Mouse (Mus musculus) heart, postnatal 10 days (tissue): Measurements from ENCODE around the gene Gm10974. TPM values are rescaled to one million over a fixed set of nuclear protein-coding genes. Genes with fewer than 3 reads are reported as not detected.

Experiments used
- DNase-seq, 2 experiments: peaks; one replicate each; pipeline ENCODE4 v3.0.0; 2021
- intact Hi-C: fragments of 180-260 bp; cut with DNase I; formaldehyde crosslinking; loops from one replicate; pipeline ENCODE4 v1.15.1; 2025
- total RNA-seq, 2 experiments: library from RNA; stranded (reverse); gene quantifications; 2 replicates each; pipeline ENCODE4 v1.2.3; 2021

Gene Gm10974
- total RNA-seq, 2 experiments from 2014 or later = not detected

GRCm38 (mm10) chr7:66355791-66356522 lies 9.7 kb upstream of the Gm10974 start:
- intact Hi-C loops = no loop called here
- no peak for DNase-seq

- DNase-seq = no peak
- intact Hi-C loops = no loop called here
Observed at GRCm38 (mm10) chr7:66358461-66358860, 7.2 kb upstream of the Gm10974 start.

- intact Hi-C loops = no loop called here
- DNase-seq = no peak
Observed at GRCm38 (mm10) chr7:66359044-66359443, 6.7 kb upstream of the Gm10974 start.

- intact Hi-C loops = no loop called here
- no peak for DNase-seq
Observed at GRCm38 (mm10) chr7:66364491-66364890, 1.2 kb upstream of the Gm10974 start.

GRCm38 (mm10) chr7:66365411-66365810 lies 294 bp upstream of the Gm10974 start:
- intact Hi-C loops = no loop called here
- peak; percentile 26 to 32 for DNase-seq

GRCm38 (mm10) chr7:66369071-66369933 lies 3.6 kb downstream of the Gm10974 start:
- DNase-seq = no peak
- intact Hi-C loops = no loop called here

GRCm38 (mm10) chr7:66369934-66370445 lies 4.3 kb downstream of the Gm10974 start:
- no peak for DNase-seq
- intact Hi-C loops = no loop called here

GRCm38 (mm10) chr7:66370970-66371369 lies 5.3 kb downstream of the Gm10974 start:
- intact Hi-C loops = no loop called here
- no peak for DNase-seq

GRCm38 (mm10) chr7:66373391-66373790 lies 7.7 kb downstream of the Gm10974 start:
- no peak for DNase-seq
- intact Hi-C loops = no loop called here

- intact Hi-C loops = no loop called here
- no peak for DNase-seq
Observed at GRCm38 (mm10) chr7:66375736-66376135, 10.0 kb downstream of the Gm10974 start.

- intact Hi-C loops = no loop called here
- no peak for DNase-seq
Observed at GRCm38 (mm10) chr7:66376560-66376959, 10.9 kb downstream of the Gm10974 start.

GRCm38 (mm10) chr7:66384213-66384612 lies 18.5 kb downstream of the Gm10974 start:
- intact Hi-C loops = no loop called here
- peak; percentile 33 to 38 for DNase-seq

- intact Hi-C loops = loop anchor here (5.0 kb wide), 1 partner anchor 43 kb away; no protein-coding TSS in a partner anchor
Observed at GRCm38 (mm10) chr7:66384891-66385290, 19.2 kb downstream of the Gm10974 start.

GRCm38 (mm10) chr7:66385826-66386225 lies 20.1 kb downstream of the Gm10974 start:
- DNase-seq = no peak
- intact Hi-C loops = loop anchor here (5.0 kb wide), 1 partner anchor 44 kb away; no protein-coding TSS in a partner anchor

More at GRCm38 (mm10) chr7:66384891-66385290, 19.2 kb downstream of the Gm10974 start:
- no peak for DNase-seq

- intact Hi-C loops = loop anchor here (5.0 kb wide), 1 partner anchor 44 kb away; no protein-coding TSS in a partner anchor
- no peak for DNase-seq
Observed at GRCm38 (mm10) chr7:66386411-66386810, 20.7 kb downstream of the Gm10974 start.

GRCm38 (mm10) chr7:66387419-66387812 lies 21.7 kb downstream of the Gm10974 start:
- intact Hi-C loops = loop anchor here (5.0 kb wide), 1 partner anchor 45 kb away; no protein-coding TSS in a partner anchor
- peak; percentile 29 to 53 for DNase-seq

- intact Hi-C loops = loop anchor here (2.0 to 5.0 kb wide), 2 partner anchors 46 to 289 kb away; no protein-coding TSS in a partner anchor
- DNase-seq = peak; percentile 70 to 71
Observed at GRCm38 (mm10) chr7:66387813-66388521, 22.3 kb downstream of the Gm10974 start, which contains the start of gene Lrrk1. Gene Lrrk1, minus strand, starts transcription at chr7:66388350.

GRCm38 (mm10) chr7:66388621-66389532 lies 23.2 kb downstream of the Gm10974 start:
- DNase-seq = peak; percentile 82 to 88
- intact Hi-C loops = loop anchor here (1.0 to 5.0 kb wide), 3 partner anchors 47 to 290 kb away; no protein-coding TSS in a partner anchor

- no peak for DNase-seq
- intact Hi-C loops = no loop called here
Observed at GRCm38 (mm10) chr7:66397288-66397687, 31.6 kb downstream of the Gm10974 start.
